Mouse (Mus musculus): Measurements from ENCODE around the gene Zfp239. TPM values are rescaled to one million over a fixed set of nuclear protein-coding genes. Genes with fewer than 3 reads are reported as not detected.

Gene Zfp239
- total and polyA plus RNA-seq, 3 experiments, result 6.4 to 30.3 (median 17.8) TPM

GRCm38 (mm10) chr6:117874621-117875281 is 12.9 kb downstream of the Zfp239 start:
- ATAC-seq (ENCODE audit: extremely low read depth, insufficient number of reproducible peaks, low FRiP score, poor library complexity, severe bottlenecking) (no peak), DNase-seq (ENCODE audit: low spot score) (no peak)
- H3K9me3 ChIP-seq (replicated peaks), result no peaks in the 10 kb centered on the region

GRCm38 (mm10) chr6:117878700-117879407 is 17.0 kb downstream of the Zfp239 start:
- no peaks in the 10 kb centered on the region for H3K9me3 ChIP-seq (replicated peaks)
- DNase-seq (ENCODE audit: low spot score) (peak; percentile 80), ATAC-seq (ENCODE audit: extremely low read depth, insufficient number of reproducible peaks, low FRiP score, poor library complexity, severe bottlenecking) (peak; percentile 54)
- H3K4me3 ChIP-seq (ENCODE audit: low read depth, low read length), result peak overlapping the region; percentile 78
- H3K27me3 ChIP-seq (ENCODE audit: insufficient read depth, low read length), result no peaks in the 10 kb centered on the region
- peaks cover 42% of the 10 kb centered on the region for H3K4me1 ChIP-seq (ENCODE audit: insufficient read depth, low read depth, low read length)
- TF ChIP-seq TAL1 (conservative IDR thresholded peaks at IDR 0.05; ENCODE audit: low read depth, low read length) (no peak), GATA1 (IDR thresholded peaks at IDR 0.05; ENCODE audit: borderline replicate concordance, low read length) (no peak), POLR2AphosphoS5 (IDR thresholded peaks at IDR 0.05; ENCODE audit: insufficient replicate concordance, low read depth, low read length) (no peak), GATA2 (IDR thresholded peaks at IDR 0.05; ENCODE audit: borderline replicate concordance, low read depth, low read length) (no peak), CTCF (IDR thresholded peaks at IDR 0.05; ENCODE audit: low read depth, low read length) (no peak)
- H3K36me3 ChIP-seq (replicated peaks), result peaks cover 3% of the 10 kb centered on the region

More at GRCm38 (mm10) chr6:117874621-117875281, 12.9 kb downstream of the Zfp239 start:
- TF ChIP-seq TAL1 (conservative IDR thresholded peaks at IDR 0.05; ENCODE audit: low read depth, low read length) (no peak), GATA2 (IDR thresholded peaks at IDR 0.05; ENCODE audit: borderline replicate concordance, low read depth, low read length) (no peak), GATA1 (IDR thresholded peaks at IDR 0.05; ENCODE audit: borderline replicate concordance, low read length) (no peak), CTCF (IDR thresholded peaks at IDR 0.05; ENCODE audit: low read depth, low read length) (no peak), POLR2AphosphoS5 (IDR thresholded peaks at IDR 0.05; ENCODE audit: insufficient replicate concordance, low read depth, low read length) (no peak)
- Histone ChIP-seq H3K4me3 (ENCODE audit: low read depth, low read length) (no peak overlapping the region), H3K27me3 (ENCODE audit: insufficient read depth, low read length) (no peaks in the 10 kb centered on the region), H3K4me1 (ENCODE audit: insufficient read depth, low read depth, low read length) (peaks cover 12% of the 10 kb centered on the region), H3K36me3 (replicated peaks) (peaks cover 26% of the 10 kb centered on the region)

GRCm38 (mm10) chr6:117879408-117880115 is 17.7 kb downstream of the Zfp239 start:
- no peak for TF ChIP-seq TAL1 (conservative IDR thresholded peaks at IDR 0.05; ENCODE audit: low read depth, low read length)
- TF ChIP-seq POLR2AphosphoS5 (IDR thresholded peaks at IDR 0.05; ENCODE audit: insufficient replicate concordance, low read depth, low read length), result 0 out of 2 replicates have a peak, but pooled peaks have one; percentile 38
- no peak for TF ChIP-seq GATA2 (IDR thresholded peaks at IDR 0.05; ENCODE audit: borderline replicate concordance, low read depth, low read length)
- TF ChIP-seq CTCF (IDR thresholded peaks at IDR 0.05; ENCODE audit: low read depth, low read length), result peak; percentile 83
- peaks cover 43% of the 10 kb centered on the region for H3K4me1 ChIP-seq (ENCODE audit: insufficient read depth, low read depth, low read length)

GRCm38 (mm10) chr6:117880394-117880838 is 18.5 kb downstream of the Zfp239 start:
- Histone ChIP-seq H3K36me3 (replicated peaks) (peaks cover 8% of the 10 kb centered on the region), H3K4me1 (ENCODE audit: insufficient read depth, low read depth, low read length) (peaks cover 41% of the 10 kb centered on the region), H3K4me3 (ENCODE audit: low read depth, low read length) (peak overlapping the region; percentile 78), H3K9me3 (replicated peaks) (no peaks in the 10 kb centered on the region), H3K27me3 (ENCODE audit: insufficient read depth, low read length) (no peaks in the 10 kb centered on the region)
- DNase-seq (ENCODE audit: low spot score) (no peak), ATAC-seq (ENCODE audit: extremely low read depth, insufficient number of reproducible peaks, low FRiP score, poor library complexity, severe bottlenecking) (no peak)
- TF ChIP-seq CTCF (IDR thresholded peaks at IDR 0.05; ENCODE audit: low read depth, low read length) (no peak), GATA2 (IDR thresholded peaks at IDR 0.05; ENCODE audit: borderline replicate concordance, low read depth, low read length) (no peak), GATA1 (IDR thresholded peaks at IDR 0.05; ENCODE audit: borderline replicate concordance, low read length) (no peak), TAL1 (conservative IDR thresholded peaks at IDR 0.05; ENCODE audit: low read depth, low read length) (no peak), POLR2AphosphoS5 (IDR thresholded peaks at IDR 0.05; ENCODE audit: insufficient replicate concordance, low read depth, low read length) (peak; percentile 29; the same call in 1 of the 2 replicates)

More at GRCm38 (mm10) chr6:117879408-117880115, 17.7 kb downstream of the Zfp239 start:
- Histone ChIP-seq H3K36me3 (replicated peaks) (peaks cover 8% of the 10 kb centered on the region), H3K27me3 (ENCODE audit: insufficient read depth, low read length) (no peaks in the 10 kb centered on the region), H3K9me3 (replicated peaks) (no peaks in the 10 kb centered on the region), H3K4me3 (ENCODE audit: low read depth, low read length) (peak overlapping the region; percentile 78)
- peak; percentile 86 for DNase-seq (ENCODE audit: low spot score)
- ATAC-seq (ENCODE audit: extremely low read depth, insufficient number of reproducible peaks, low FRiP score, poor library complexity, severe bottlenecking), result peak; percentile 73

- Histone ChIP-seq H3K36me3 (replicated peaks) (peaks cover 8% of the 10 kb centered on the region), H3K9me3 (replicated peaks) (no peaks in the 10 kb centered on the region), H3K4me3 (ENCODE audit: low read depth, low read length) (peak overlapping the region; percentile 64; the same call in 1 of the 2 replicates), H3K4me1 (ENCODE audit: insufficient read depth, low read depth, low read length) (peaks cover 44% of the 10 kb centered on the region), H3K27me3 (ENCODE audit: insufficient read depth, low read length) (no peaks in the 10 kb centered on the region)
- TF ChIP-seq CTCF (IDR thresholded peaks at IDR 0.05; ENCODE audit: low read depth, low read length) (no peak), GATA2 (IDR thresholded peaks at IDR 0.05; ENCODE audit: borderline replicate concordance, low read depth, low read length) (no peak), POLR2AphosphoS5 (IDR thresholded peaks at IDR 0.05; ENCODE audit: insufficient replicate concordance, low read depth, low read length) (no peak), GATA1 (IDR thresholded peaks at IDR 0.05; ENCODE audit: borderline replicate concordance, low read length) (no peak), TAL1 (conservative IDR thresholded peaks at IDR 0.05; ENCODE audit: low read depth, low read length) (no peak)
- ATAC-seq (ENCODE audit: extremely low read depth, insufficient number of reproducible peaks, low FRiP score, poor library complexity, severe bottlenecking) (no peak), DNase-seq (ENCODE audit: low spot score) (no peak)
These were observed 19.3 kb downstream of the Zfp239 start for GRCm38 (mm10) chr6:117881229-117881628.

Data from G1E (cell line).